Mouse (Mus musculus) kidney, postnatal 25 days (tissue): ENCODE data around the gene Pknox1.
"Not testable (repeated sequence)": the region's sequence is repeated elsewhere in the genome, so short reads cannot be mapped to it uniquely, and the experiment has no call there.

Experiments used
- DNase-seq, 2 experiments: peaks; one replicate each; pipeline ENCODE4 v3.0.0; 2021; ENCODE audit warnings: mixed read lengths in 2 of 2

The Pknox1 gene

GRCm38 (mm10) chr17:31598593-31598992, 34.1 kb downstream of the Pknox1 start:
- peak; percentile 30 to 55 for DNase-seq

GRCm38 (mm10) chr17:31606424-31606823, 41.9 kb downstream of the Pknox1 start:
- peak in 1 of 2 experiments; percentile 28 for DNase-seq

- peak in 1 of 2 experiments; percentile 53 for DNase-seq
Measured at GRCm38 (mm10) chr17:31607256-31607951, 42.9 kb downstream of the Pknox1 start.

- DNase-seq, result not testable (repeated sequence)
Measured at GRCm38 (mm10) chr17:31609173-31609572, 44.6 kb downstream of the Pknox1 start.

GRCm38 (mm10) chr17:31609895-31610294, 45.4 kb downstream of the Pknox1 start:
- no peak for DNase-seq

GRCm38 (mm10) chr17:31613086-31613755, 48.7 kb downstream of the Pknox1 start:
- no peak for DNase-seq

GRCm38 (mm10) chr17:31623101-31623500, 58.6 kb downstream of the Pknox1 start:
- no peak for DNase-seq

- DNase-seq, result no peak
Measured at GRCm38 (mm10) chr17:31627961-31628360, 63.4 kb downstream of the Pknox1 start.

- peak; percentile 32 to 54 for DNase-seq
Measured at GRCm38 (mm10) chr17:31631081-31631800, 66.7 kb downstream of the Pknox1 start.

- peak; percentile 28 to 55 for DNase-seq
Measured at GRCm38 (mm10) chr17:31633007-31633406, 68.5 kb downstream of the Pknox1 start.

- no peak for DNase-seq
Measured at GRCm38 (mm10) chr17:31634896-31635295, 70.4 kb downstream of the Pknox1 start.

GRCm38 (mm10) chr17:31635781-31636180, 71.2 kb downstream of the Pknox1 start:
- no peak for DNase-seq

- DNase-seq, result no peak
Measured at GRCm38 (mm10) chr17:31636277-31636941, 71.9 kb downstream of the Pknox1 start.

GRCm38 (mm10) chr17:31636942-31637811, 72.6 kb downstream of the Pknox1 start, which contains the start of gene Cbs:
Gene Cbs (minus strand): TSS chr17:31637238.
- peak; percentile 90 to 97 for DNase-seq

- DNase-seq, result peak; percentile 53 to 68
Measured at GRCm38 (mm10) chr17:31637866-31638570, 73.5 kb downstream of the Pknox1 start.

GRCm38 (mm10) chr17:31639651-31640050, 75.1 kb downstream of the Pknox1 start:
- no peak for DNase-seq

- DNase-seq, result no peak
Measured at GRCm38 (mm10) chr17:31642331-31642730, 77.8 kb downstream of the Pknox1 start.

GRCm38 (mm10) chr17:31642913-31643312, 78.4 kb downstream of the Pknox1 start:
- DNase-seq, result no peak

- DNase-seq, result no peak
Measured at GRCm38 (mm10) chr17:31646199-31647002, 81.9 kb downstream of the Pknox1 start.

- DNase-seq, result no peak
Measured at GRCm38 (mm10) chr17:31652152-31652551, 87.6 kb downstream of the Pknox1 start.
